Mouse (Mus musculus): Measurements from ENCODE around the gene Smim6. TPM values are rescaled to one million over a fixed set of nuclear protein-coding genes. Genes with fewer than 3 reads are reported as not detected.

The Smim6 gene
- polyA plus RNA-seq, 1 experiment from 2014 or later: 1.9 TPM

DNA sequence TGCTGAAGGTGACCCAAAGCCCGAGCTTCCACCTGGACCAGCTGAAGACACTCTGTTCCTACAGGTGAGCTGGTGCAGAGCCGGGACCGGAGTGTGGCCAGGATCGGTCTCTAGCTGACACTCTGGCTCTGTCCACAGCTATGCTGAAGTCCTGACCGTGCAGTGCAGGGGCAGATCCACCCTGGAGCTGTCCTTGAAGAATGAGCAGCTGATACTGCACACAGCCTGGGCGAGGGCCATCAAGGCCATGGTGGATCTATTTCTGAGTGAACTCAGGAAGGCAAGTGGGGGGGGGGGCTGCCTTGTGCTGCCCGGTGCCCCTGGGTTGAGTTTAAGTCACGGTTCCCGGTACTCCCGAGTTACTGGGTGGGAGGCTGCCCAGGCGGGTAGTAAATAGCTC lies 25.4 kb upstream of the Smim6 start:
- TF ChIP-seq EP300 (IDR thresholded peaks at IDR 0.05; ENCODE audit: low read depth): no peak
- TF ChIP-seq CTCF (IDR thresholded peaks at IDR 0.05; ENCODE audit: low read depth): no peak
- Histone ChIP-seq H3K4me2 (ENCODE audit: low read depth, low read length) (no peak overlapping the region), H3K27me3 (ENCODE audit: insufficient read depth, low read length) (no peaks in the 10 kb centered on the region), H3K27ac (ENCODE audit: low read depth) (no peak overlapping the region), H3K4me3 (ENCODE audit: low read depth, low read length) (no peak overlapping the region), H3K9me3 (ENCODE audit: low read length) (no peaks in the 10 kb centered on the region), H3K9ac (replicated peaks) (no peak overlapping the region), H3K4me1 (ENCODE audit: insufficient read depth) (no peaks in the 10 kb centered on the region; the same call in 1 of the 2 replicates), H3K36me3 (replicated peaks; ENCODE audit: insufficient read depth, low read length) (no peaks in the 10 kb centered on the region)
- WGBS (ENCODE audit: insufficient replicate concordance): 87% methylated on average over 11 of the region's 11 CpGs
- ATAC-seq: no peak
- DNase-seq: no peak

DNA sequence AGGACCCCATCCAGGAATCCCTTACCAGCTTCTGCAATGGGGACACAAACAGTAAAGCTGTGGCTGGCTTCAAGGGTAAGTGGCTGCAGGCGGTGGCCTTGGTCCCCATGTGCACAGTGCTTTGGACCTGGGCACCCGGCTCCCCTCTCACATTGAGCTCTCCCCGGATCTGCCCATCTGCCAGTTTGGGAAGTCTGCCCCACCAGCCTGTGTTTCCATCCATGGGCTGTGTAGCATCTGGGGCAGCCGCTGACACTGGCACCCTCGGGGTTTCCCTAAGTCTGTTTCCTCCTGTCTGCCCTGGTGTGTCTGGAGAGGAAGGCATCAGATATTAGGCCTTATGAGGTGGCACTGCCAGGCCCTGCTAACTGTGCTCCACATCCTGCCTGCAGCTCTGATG lies 23.8 kb upstream of the Smim6 start:
- Histone ChIP-seq H3K4me2 (ENCODE audit: low read depth, low read length) (no peak overlapping the region), H3K9ac (replicated peaks) (no peak overlapping the region), H3K4me3 (ENCODE audit: low read depth, low read length) (no peak overlapping the region), H3K4me1 (ENCODE audit: insufficient read depth) (no peaks in the 10 kb centered on the region; the same call in 1 of the 2 replicates), H3K27ac (ENCODE audit: low read depth) (no peak overlapping the region), H3K27me3 (ENCODE audit: insufficient read depth, low read length) (no peaks in the 10 kb centered on the region), H3K36me3 (replicated peaks; ENCODE audit: insufficient read depth, low read length) (no peaks in the 10 kb centered on the region), H3K9me3 (ENCODE audit: low read length) (no peaks in the 10 kb centered on the region)
- no peak for ATAC-seq
- 81% methylated on average over 5 of the region's 5 CpGs for WGBS (ENCODE audit: insufficient replicate concordance)
- TF ChIP-seq CTCF (IDR thresholded peaks at IDR 0.05; ENCODE audit: low read depth) (no peak), EP300 (IDR thresholded peaks at IDR 0.05; ENCODE audit: low read depth) (no peak)
- no peak for DNase-seq

DNA sequence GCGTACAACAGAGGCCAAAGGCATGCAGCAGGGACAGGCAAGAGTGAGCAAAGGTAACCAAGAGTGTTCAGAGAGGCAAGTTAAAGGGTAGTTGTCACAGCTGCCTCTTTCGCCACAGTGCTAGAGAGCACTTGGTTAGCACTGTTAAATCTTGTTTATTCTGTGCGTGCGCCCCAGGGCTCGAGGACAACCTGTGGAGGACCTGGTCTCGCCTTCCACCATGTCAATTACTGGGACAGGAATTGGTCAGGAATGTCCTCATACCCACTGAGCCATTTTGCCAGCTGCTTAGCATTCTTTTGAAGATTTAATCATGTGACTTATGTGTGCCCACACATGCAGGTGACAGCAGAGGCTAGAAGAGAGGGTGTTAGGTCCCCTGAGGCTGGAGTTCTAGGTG lies 22.7 kb upstream of the Smim6 start:
- Histone ChIP-seq H3K4me1 (ENCODE audit: insufficient read depth) (no peaks in the 10 kb centered on the region; the same call in 1 of the 2 replicates), H3K9me3 (ENCODE audit: low read length) (no peaks in the 10 kb centered on the region), H3K9ac (replicated peaks) (no peak overlapping the region), H3K36me3 (replicated peaks; ENCODE audit: insufficient read depth, low read length) (peaks cover 6% of the 10 kb centered on the region), H3K4me2 (ENCODE audit: low read depth, low read length) (no peak overlapping the region), H3K4me3 (ENCODE audit: low read depth, low read length) (no peak overlapping the region), H3K27me3 (ENCODE audit: insufficient read depth, low read length) (no peaks in the 10 kb centered on the region), H3K27ac (ENCODE audit: low read depth) (no peak overlapping the region)
- TF ChIP-seq CTCF (IDR thresholded peaks at IDR 0.05; ENCODE audit: low read depth) (no peak), EP300 (IDR thresholded peaks at IDR 0.05; ENCODE audit: low read depth) (no peak)
- no peak for DNase-seq
- no peak for ATAC-seq
- 73% methylated on average over 6 of the region's 6 CpGs for WGBS (ENCODE audit: insufficient replicate concordance)

DNA sequence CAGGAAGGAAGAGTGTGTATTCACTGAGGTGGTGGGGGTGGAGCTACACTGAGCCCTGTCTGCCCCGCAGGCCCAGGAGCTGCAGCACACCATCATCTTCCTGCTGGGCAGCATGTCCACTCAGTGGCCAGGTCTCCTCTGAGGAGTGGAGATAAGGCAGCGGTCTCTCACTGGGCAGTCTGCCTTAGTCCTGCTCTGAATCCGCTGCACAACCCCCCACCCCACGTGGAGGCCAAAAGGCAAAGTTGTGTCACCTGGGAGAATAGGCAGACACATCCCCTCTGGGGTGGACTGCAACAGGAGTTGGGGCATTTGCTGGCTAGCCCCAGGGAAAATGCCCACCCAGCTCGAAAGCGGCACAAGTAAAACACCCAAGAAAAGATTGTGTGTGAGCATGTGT lies 19.6 kb upstream of the Smim6 start:
- WGBS (ENCODE audit: insufficient replicate concordance): 65% methylated on average over 6 of the region's 6 CpGs
- peaks cover 22% of the 10 kb centered on the region for H3K36me3 ChIP-seq (replicated peaks; ENCODE audit: insufficient read depth, low read length)

DNA sequence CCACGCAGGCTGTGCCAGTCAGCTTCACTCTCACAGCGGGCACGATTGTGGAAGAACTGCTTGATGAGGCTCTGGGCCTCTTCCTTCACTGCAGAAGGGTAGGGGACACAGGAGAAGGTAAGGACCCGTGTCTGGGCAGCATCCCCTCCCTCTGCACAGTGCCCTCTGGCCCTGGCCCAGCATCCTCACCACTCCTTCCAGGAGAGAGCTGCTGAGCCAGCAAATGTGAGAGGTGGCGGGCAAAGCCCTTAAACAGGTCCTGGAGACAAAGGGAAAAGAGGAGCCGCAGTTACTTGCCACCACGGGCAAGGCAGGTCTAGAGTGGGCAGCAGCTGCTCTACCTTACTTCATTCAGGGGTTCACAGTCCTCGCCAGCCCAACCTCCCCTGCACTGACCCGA lies 18.7 kb upstream of the Smim6 start:
- Histone ChIP-seq H3K9ac (replicated peaks) (no peak overlapping the region), H3K4me2 (ENCODE audit: low read depth, low read length) (no peak overlapping the region), H3K4me1 (ENCODE audit: insufficient read depth) (no peaks in the 10 kb centered on the region), H3K27ac (ENCODE audit: low read depth) (no peak overlapping the region), H3K9me3 (ENCODE audit: low read length) (no peaks in the 10 kb centered on the region), H3K27me3 (ENCODE audit: insufficient read depth, low read length) (no peaks in the 10 kb centered on the region), H3K4me3 (ENCODE audit: low read depth, low read length) (no peak overlapping the region), H3K36me3 (replicated peaks; ENCODE audit: insufficient read depth, low read length) (peaks cover 22% of the 10 kb centered on the region)
- no peak for TF ChIP-seq CTCF (IDR thresholded peaks at IDR 0.05; ENCODE audit: low read depth)
- TF ChIP-seq EP300 (IDR thresholded peaks at IDR 0.05; ENCODE audit: low read depth): no peak
- 86% methylated on average over 9 of the region's 9 CpGs for WGBS (ENCODE audit: insufficient replicate concordance)
- no peak for DNase-seq
- no peak for ATAC-seq

More for the DNA sequence above, 19.6 kb upstream of the Smim6 start:
- Histone ChIP-seq H3K9me3 (ENCODE audit: low read length) (no peaks in the 10 kb centered on the region), H3K4me3 (ENCODE audit: low read depth, low read length) (no peak overlapping the region), H3K9ac (replicated peaks) (no peak overlapping the region), H3K4me2 (ENCODE audit: low read depth, low read length) (no peak overlapping the region), H3K27ac (ENCODE audit: low read depth) (no peak overlapping the region), H3K27me3 (ENCODE audit: insufficient read depth, low read length) (no peaks in the 10 kb centered on the region), H3K4me1 (ENCODE audit: insufficient read depth) (no peaks in the 10 kb centered on the region; the same call in 1 of the 2 replicates)
- DNase-seq (no peak), ATAC-seq (peak; percentile 64; the same call in 1 of the 2 replicates)
- TF ChIP-seq EP300 (IDR thresholded peaks at IDR 0.05; ENCODE audit: low read depth) (no peak), CTCF (IDR thresholded peaks at IDR 0.05; ENCODE audit: low read depth) (no peak)

DNA sequence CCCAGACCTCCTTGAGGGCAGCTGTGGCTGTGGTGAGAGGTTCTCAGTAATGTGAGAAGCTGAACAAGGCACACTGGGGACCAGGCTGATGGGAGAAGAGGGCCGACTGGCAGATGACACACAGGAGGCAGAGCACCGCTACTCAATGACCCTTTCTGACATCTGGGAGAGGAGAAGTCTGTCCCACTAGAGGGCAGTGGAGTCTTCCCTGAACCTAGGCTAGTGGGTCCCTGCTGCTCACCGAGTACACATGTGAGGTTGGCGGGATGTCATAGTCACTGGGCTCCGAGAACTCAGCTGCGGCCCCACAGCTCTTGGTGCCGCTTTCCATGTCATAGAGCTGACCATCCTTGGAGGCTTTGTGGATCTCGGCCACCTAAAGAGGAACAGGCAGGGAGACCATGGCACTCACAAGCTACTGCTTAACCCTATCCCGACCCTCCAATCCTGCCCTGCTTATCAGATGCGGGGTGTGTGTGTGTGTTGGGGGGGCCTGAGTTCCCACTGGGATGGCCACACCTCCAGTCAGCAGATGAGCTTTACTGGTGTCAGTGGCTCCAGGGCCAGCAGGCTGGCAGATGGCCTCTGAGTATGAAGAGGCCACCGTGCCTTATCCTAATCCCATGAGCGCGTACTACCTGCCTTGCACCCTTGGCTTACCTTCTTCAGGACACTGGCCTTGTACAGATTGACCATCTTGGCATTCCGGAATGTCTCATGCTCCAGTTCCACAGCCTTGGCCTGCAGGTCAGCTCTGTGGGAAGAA lies 16.9 kb upstream of the Smim6 start:
- no peak overlapping the region for H3K4me2 ChIP-seq (ENCODE audit: low read depth, low read length)
- no peaks in the 10 kb centered on the region for H3K9me3 ChIP-seq (ENCODE audit: low read length)
- H3K27me3 ChIP-seq (ENCODE audit: insufficient read depth, low read length): no peaks in the 10 kb centered on the region
- ATAC-seq (no peak), DNase-seq (no peak)
- peaks cover 9% of the 10 kb centered on the region; the same call in 1 of the 2 replicates for H3K4me1 ChIP-seq (ENCODE audit: insufficient read depth)
- H3K36me3 ChIP-seq (replicated peaks; ENCODE audit: insufficient read depth, low read length): peaks cover 22% of the 10 kb centered on the region
- H3K4me3 ChIP-seq (ENCODE audit: low read depth, low read length): no peak overlapping the region
- no peak overlapping the region for H3K27ac ChIP-seq (ENCODE audit: low read depth)
- WGBS (ENCODE audit: insufficient replicate concordance): 57% methylated on average over 14 of the region's 14 CpGs
- H3K9ac ChIP-seq (replicated peaks): no peak overlapping the region
- TF ChIP-seq EP300 (IDR thresholded peaks at IDR 0.05; ENCODE audit: low read depth): no peak
- peak; percentile 76 for TF ChIP-seq CTCF (IDR thresholded peaks at IDR 0.05; ENCODE audit: low read depth)

Measured in liver, postnatal 0 days (tissue).